Mouse (Mus musculus) NIH3T3 (cell line): ENCODE results near the gene Lmod2.

Source experiments
- DNase-seq: peaks from one replicate; pipeline ENCODE4 v3.0.0-alpha.2; 2012; ENCODE audit warnings: low read depth

The Lmod2 gene

GRCm38 (mm10) chr6:24597500-24597899, at the start of gene Lmod2:
Gene Lmod2, plus strand, starts transcription at chr6:24597762.
- DNase-seq = no peak

DNA sequence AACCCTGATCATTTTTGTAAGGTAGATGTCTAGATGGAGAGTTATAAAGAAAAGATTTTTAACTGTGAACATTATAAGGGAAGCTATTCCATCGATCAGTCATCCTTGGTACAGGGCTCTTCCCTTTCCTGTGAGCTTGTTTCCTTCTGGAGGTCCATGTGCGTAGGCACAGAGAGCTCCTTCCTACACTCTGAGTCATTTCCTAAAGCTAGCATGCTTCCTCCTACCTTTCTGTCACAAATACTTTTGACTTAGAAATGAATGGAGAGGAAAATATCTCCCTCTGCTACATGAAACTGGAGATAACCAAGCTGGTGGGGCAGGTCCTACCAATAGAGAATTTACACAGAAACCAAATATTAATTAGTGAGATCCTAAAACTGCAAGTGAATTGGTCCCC, 47.8 kb upstream of the Lmod2 start:
- DNase-seq = no peak

DNA sequence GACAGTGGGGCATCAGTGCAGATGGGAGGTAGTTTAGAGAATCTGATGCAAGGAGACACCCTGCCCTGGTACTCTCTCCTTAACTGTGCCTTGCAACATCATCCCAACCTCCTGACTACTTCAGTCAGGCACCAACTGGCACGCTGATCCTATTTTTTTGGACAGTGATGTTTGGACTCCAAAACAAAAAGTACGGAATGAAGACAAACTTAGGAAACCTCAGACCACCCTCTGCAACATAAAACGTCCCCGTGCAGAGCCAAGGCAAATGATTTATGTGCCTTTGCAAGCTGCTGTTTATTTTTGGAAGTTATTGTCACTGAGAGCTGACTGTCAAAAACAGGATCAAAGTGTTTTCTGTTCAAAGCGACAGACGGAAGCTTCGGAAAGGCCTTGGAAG, 45.5 kb upstream of the Lmod2 start:
- no peak for DNase-seq

GRCm38 (mm10) chr6:24554427-24555086, 43.0 kb upstream of the Lmod2 start:
- DNase-seq = peak; percentile 37

DNA sequence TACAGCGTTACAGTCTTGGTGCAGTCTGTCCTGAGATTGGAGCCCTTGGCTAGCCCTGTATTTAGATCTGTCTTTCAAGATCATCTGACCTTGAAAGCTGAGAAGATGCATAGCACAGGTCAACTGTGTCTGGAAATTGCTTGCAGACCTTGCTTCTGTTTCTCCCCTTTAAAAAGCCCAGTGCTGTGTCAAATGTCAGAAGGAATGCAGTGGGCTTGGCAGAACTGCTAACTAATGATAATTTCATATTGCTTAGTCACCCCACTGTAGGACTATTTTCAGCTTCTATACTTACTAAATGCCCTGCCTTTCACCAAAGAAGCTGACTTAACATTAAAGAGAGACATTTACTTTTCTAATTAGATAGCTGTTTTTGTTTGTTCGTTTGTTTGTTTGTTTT, 42.1 kb upstream of the Lmod2 start:
- DNase-seq = peak; percentile 44

GRCm38 (mm10) chr6:24564081-24564480, 33.5 kb upstream of the Lmod2 start:
- DNase-seq = no peak

- no peak for DNase-seq
These were observed 32.7 kb upstream of the Lmod2 start for GRCm38 (mm10) chr6:24564886-24565285.

GRCm38 (mm10) chr6:24568963-24569362, 28.6 kb upstream of the Lmod2 start:
- peak; percentile 40 for DNase-seq

DNA sequence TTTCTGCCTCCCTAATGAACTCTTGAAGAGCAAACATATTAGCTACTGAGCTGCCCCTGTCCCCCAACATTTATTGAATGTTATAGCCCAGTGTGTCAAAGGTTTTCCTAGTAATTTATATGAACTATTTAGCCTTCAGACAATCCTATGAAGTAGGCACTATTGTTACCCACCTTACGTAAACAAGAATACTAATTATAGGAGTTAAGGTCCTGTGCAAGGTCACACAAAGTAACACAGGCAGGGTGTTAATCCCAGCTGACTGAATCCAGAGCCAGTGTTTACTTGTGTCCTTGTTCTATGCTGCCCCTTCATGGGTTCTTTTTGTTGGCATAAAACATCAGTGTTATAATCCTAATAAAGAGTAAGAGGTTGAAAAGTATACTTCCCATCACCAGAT, 27.9 kb upstream of the Lmod2 start:
- no peak for DNase-seq

GRCm38 (mm10) chr6:24570278-24570677, 27.3 kb upstream of the Lmod2 start:
- DNase-seq = no peak

DNA sequence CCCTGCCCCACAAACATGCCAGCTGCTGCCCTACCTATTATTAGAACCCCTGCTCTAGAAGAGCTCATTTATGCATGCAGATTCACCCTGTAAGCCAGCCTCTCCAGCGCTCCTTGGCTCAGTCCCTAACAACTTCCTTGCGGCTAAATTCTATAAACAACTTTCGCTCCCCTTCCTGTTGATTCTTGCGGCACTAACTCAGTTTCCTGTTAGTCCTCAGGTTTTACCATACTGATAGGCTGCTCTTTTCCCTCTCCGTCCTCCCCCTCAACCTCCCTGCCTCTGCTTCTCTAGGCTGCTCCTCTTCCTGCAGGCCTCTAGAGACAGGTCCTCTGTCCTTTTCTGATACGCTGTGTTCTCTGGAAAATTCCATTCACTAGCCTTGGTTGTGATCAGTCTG, 26.4 kb upstream of the Lmod2 start:
- DNase-seq = no peak

DNA sequence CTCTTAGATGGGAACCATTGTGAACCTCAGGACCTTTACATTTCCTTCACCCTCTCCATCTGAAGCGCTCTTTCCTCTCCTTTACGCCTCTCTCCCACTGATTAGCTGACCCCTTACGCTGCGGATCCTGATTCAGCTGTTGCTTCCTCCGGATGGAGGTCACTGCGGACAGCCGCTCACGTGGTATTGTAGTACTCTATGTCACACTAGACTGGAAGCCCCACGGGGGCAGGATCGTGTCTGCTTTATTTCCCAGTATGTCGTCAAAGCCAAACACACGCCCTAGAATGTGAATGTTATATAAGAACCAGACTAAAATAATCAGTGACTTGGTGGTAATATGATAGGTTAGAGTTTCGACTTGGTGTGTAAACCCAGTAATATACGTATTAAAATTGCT, 25.1 kb upstream of the Lmod2 start:
- DNase-seq = no peak

DNA sequence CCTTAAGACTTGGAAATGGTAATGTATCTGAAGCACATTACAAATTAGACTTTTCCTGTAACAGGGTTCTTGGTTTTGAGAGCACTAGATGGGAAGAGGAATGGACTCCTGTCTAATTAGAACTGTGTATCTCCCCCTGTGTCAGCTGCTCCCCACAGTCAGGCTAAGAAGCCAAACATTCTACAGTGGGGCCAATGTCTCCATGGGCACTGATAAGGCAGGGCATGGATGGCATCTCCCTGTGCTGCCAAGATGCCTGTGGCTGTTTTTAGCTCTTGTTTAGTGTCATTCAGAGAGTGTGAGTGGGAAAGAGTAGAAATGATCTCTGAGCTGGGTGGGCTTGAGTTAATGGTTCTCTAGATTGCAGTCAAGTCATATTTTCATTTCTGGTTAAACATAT, 24.2 kb upstream of the Lmod2 start:
- DNase-seq = no peak

DNA sequence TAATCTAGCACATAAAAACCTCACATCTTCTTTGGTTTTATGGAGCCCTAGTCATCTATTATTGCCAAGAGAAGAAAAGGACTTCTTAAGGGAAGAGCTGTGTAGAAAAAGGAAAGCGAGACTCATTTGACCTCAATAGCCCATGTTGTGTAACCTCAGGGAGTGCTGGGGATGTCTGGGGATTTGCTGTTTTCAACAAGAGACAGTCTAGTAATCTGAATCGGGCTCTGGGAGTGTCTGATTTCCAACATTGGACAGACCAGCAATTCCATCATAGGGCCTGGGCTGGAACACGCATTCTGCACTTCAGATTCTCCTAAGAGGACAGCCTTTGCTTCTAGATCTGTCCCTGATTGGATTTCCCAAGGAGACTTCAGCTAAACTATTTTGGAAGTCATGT, 14.1 kb upstream of the Lmod2 start:
- no peak for DNase-seq

- DNase-seq = peak; percentile 22
These were observed 11.9 kb upstream of the Lmod2 start for GRCm38 (mm10) chr6:24585431-24586310.

DNA sequence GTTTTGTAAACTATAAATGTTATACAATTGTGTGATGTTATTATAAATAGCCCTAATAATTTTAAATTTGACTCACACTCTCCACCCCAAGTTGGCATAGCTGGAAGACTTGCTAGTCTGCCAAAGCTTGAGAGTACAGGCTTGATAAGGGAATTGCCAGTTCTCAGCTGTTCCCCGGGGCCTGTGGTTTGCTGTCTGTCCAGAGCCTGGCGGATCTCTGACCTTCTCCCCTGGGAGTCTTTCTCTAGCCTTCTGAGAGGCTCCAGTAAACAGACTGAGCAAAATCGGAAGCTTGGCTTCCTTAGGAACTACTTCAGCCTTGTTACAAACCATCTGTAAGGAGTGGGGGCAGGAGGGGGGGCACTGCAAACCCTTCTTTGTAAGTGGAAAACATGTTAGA, 10.7 kb upstream of the Lmod2 start:
- peak; percentile 83 for DNase-seq

DNA sequence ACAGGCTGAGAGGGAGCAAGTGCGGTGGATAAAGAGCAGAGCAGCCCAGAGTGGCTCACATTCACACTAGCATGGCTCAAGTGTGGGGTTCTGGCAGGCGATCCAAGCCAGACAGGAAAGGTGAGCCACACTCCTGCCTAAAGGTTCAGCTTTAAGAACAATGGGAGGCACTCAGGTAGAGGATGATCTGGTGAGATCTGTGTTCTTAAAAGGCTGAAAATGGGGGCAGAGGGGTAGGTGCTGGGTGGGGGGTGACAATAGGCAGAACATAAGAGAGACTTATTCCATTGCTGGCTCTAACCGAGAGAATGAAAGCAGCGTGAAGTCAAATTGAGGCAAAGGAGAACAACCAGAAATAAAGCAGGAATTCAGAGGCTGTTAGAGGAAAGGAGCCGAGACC, 7.3 kb upstream of the Lmod2 start:
- no peak for DNase-seq

DNA sequence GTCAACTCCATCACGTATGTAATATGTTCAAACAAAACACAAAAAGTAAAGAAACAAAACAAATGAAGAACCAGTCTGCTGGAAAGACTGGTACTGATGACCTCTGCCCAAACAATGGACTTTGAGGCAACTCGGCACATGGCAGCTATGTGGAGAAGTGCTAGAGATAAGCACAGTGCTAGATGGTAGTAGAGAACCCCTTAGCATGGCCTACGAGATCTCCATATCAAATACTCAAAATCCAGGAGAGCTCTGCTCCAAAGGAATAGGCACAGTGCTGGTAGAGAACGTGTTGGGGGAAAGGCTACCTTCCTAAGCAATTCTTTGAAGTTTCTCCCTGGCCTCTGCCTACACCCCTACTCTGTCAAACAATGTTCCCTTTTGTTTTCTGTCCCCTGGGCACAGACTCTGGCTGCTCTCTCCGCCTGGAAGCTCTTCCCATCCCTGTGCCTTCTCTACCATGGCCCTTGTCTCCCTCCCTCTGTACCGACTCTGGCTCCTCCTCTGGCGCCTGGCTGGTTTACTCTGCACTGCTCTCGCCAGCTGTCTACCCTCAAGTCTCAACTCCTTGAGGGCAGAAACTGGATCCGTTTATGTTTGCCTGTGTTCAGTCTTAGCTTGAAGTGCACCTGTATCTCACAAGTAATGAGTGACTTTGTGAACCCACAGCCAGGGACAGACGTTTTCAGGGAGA, 5.9 kb upstream of the Lmod2 start:
- no peak for DNase-seq

- DNase-seq = no peak
These were observed 1.6 kb downstream of the Lmod2 start for GRCm38 (mm10) chr6:24599179-24599578.

GRCm38 (mm10) chr6:24599639-24600038, 2.1 kb downstream of the Lmod2 start:
- DNase-seq = no peak

DNA sequence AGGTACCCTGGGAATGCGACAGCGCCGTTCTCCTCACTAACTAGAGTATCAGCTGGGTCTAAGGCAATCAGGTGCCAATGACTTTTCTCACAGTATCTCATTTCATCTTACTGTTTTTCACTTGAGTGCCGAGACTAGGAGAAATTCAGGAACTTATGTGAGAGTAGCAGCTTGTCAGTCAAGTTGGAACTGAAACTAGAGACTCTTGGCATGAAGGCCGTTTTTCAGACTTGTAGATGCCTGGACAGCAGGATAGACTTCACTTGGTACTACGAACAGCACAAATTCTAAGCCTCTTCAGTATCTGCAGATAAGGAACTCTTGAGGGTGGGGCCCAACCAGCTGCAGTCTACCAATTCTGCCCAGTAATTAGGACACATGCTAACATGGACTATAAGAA, 2.6 kb downstream of the Lmod2 start:
- DNase-seq = no peak

DNA sequence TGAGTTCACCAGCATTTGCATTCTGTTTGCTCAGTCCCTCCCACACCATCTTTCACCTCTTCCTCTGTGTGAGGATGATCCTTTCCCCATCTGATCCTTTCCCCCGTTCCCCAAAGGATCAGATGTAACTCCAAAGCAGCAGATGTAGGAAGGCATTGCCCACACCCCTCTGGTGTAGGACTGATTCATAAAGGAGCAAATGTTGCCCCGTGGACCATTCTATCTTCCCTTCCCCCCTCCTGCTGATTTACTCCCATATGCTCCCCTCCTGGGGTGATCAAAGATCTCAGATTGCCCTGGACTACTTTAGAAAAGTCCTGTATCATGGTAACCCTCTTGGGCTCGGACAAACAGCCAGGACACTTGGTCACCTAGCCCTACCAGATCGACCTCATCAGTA, 3.2 kb downstream of the Lmod2 start:
- DNase-seq = no peak

DNA sequence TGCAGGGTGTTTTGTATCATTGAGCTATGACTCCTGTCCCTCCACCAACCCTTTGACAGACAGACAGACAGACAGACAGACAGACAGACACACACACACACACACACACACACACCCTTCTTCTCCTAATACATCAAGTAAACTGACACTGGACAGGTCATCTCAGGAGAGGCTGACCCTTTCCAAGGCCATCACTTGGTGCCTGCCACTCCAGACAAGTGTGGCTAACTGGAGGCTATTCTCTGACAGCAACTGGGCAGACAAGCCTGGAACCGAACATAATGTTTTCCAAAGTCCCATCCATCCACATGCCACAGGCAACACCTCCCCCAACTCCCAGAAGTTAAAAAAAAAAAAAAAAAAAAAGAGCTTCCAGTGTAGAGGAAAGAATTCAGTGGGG, 4.1 kb downstream of the Lmod2 start:
- no peak for DNase-seq
